Mouse (Mus musculus) frontal cortex, adult (tissue): ENCODE results near the gene 2310022B05Rik.
A peak's percentile ranks its signal among the peaks of the same experiment; 100 is the strongest.

Experiments
- ATAC-seq: cut with Nextera tagmentation; 2 replicates; pipeline ENCODE4 v1.9.2; 2017; ENCODE audit warnings: mild to moderate bottlenecking, moderate library complexity, mixed read lengths; ENCODE audit not compliant: low TSS enrichment

The 2310022B05Rik gene

DNA sequence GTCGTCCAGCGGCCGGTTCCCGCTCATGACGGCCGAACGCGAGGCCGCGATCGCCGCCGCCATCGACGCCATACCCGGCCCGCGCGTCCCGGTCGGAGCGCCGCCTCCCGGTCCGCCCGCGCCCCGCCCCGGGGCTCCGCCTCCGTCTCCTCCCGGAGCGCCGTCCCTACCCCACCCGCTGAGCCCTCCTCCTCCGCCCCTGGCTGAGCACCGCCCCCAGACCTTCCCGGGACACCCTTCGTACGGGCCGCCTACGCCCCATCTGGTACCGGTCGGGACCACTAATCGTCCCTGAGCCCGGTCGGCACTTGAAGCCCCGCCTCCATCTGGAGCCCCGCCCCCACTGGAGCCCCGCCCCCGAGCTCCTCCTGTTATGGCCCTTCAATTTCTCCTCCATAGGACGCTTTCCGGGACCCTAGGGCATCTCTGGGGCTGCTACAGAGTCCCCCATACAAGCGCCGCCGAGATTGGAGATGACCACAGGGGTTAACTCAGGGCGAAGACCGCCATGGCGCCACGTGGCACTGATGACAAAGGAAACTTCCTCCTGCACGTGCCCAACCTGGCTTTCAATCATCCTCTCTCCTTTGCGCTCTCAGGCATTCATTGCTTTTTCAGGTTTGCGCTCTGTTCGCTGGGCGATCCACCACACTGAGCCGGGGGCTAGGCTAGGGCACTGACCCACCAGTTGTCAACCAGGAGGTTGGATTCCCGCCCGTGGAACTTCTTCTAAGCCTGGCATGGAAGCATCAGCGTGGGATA, at the start of gene 2310022B05Rik:
TSS of gene 2310022B05Rik (minus strand) at position 258 of the 762 bp plus-strand sequence.
- peak; percentile 58 for ATAC-seq

DNA sequence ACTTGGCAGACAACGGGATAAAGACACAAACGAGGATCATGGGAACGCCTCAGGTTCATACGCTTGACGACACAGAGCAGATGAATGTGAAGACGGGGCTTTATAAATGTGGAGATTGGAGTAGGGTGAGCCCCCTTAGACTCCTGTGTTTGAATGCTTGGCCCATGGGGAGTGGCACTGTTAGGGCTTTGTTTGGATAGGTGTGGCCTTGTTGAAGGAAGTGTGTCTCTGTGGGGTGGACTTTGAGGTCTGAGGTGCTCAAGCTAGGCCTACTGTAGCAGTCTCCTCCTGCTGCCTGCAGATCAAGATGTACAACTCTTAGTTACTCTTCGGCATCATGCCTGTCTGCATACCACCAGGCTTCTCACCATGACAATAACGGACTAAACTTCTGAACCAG, 42.7 kb upstream of the 2310022B05Rik start:
- ATAC-seq: no peak

DNA sequence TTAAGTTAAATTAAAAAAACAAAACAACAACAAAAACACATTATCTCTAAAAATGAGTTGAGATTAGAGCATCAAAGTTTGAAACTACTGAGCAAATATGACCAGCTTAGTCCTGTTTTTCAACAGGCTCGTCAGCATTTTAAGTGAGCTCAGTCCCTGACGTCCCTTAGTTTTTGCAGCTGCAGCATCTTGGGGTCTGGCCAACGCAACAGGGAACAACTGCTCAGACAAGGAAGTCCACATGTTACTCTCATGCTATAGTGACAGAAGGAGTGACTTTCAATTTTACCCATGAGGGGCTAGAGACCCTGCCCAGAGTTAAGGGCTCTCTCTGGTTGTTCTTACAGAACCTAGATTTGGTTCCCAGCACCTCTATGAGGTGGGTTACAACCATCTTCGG, 41.2 kb upstream of the 2310022B05Rik start:
- ATAC-seq: no peak

DNA sequence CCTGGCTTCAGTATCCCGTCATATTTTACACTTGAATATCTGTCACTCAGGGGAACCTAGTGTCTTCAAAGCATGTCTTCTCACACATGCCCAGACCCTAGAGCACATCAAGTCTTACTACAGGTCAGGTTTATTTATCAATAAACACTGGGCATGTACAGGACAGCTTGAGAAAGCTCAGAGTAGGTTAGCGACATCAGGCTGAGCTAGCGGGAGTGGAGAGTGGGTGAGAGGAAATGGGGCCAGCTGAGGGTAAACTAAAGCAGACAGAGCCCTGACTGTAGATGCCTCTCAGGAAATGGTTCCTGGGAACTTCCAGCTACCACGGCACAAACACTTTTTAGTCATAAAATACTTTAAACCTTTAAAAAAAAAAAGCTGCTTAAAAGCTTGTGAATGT, 40.4 kb upstream of the 2310022B05Rik start:
- ATAC-seq: no peak

DNA sequence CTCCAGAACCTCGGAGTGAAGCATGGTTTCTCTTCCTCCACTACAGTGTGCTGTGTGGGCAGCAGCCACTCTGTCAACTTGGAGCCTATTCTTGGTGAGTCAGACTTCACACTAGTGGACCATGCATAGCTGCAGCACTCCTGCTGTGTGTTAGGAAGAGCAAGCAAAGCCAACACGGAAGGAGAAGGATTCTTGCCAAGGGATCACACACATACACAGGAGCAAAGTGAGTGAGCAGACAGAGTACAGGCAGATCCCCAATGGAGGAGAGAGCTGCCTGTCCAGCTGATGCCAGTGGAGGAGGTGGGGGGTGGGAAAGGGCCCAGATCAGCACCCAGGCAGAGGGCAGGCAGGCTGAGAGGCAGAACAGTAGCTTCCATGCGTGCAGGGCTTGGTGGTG, 39.0 kb upstream of the 2310022B05Rik start:
- peak; percentile 91 for ATAC-seq

DNA sequence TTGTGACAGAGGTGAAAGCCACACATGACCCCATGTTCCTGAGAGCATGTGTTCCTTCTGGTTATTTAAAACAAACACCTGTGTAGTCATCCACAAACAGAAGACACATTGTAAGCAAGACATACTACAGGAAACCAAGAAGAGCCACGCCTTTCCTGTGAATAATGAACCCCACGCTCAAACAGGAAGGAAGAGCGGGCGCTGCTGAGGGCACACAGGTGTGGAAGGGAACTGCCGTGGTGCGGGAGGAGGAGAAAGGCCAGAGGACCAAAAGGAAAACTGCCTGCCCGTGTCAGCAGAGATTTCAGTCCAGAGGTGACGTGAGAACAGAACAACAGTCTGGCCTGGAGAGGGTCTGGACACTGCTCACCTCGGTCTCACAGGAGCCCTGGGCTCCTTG, 37.9 kb upstream of the 2310022B05Rik start:
- no peak for ATAC-seq

DNA sequence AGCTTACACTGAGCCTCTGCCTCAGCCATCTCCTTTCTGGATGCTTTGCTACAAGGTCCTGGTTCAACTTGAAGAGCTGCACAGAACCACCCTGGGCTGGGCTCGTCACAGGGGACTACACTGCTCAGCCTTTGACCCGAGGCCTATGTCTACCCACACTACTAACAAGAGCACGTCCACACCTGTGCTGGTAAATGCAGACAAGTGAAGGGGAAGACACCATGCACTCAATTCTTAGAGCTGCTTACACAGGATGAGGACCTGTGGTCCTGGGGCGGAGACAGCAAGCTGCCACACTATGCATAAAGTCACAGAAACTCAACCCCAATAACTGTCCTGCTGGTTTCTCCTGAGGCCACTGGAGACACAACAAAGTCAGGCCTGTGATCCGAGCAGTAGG, 37.1 kb upstream of the 2310022B05Rik start:
- no peak for ATAC-seq

DNA sequence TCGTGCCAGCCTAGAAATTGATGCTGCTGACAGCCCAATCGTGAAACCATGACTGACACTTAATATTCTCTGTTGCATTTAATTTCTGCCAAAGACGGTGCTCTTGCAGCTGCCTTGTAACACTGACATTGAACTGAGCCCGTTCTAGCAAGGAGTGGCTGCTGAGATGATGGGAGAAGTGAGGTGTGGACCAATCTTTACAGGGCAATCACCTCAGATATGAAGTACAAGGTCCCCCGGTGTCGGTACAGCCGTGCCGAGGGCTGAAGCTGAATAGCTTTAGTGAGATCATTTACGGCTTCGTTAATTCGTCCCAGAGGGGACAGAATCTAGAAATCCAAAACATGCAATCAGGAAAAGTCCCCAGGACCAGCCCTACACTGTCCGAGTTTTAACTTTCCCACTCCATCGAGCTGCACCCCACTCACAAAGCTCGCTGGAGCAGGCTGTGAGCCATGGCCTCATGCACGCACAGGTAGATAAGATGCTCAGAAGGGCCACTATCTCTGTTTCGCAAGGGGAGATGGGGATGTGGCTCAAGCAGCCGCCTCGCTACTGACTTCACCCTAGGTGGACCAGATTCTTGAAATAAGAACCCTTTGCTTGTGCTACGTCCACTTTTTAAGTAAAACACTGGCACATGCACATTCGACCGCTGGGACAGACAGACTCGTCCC, 32.4 kb upstream of the 2310022B05Rik start:
- ATAC-seq: no peak

DNA sequence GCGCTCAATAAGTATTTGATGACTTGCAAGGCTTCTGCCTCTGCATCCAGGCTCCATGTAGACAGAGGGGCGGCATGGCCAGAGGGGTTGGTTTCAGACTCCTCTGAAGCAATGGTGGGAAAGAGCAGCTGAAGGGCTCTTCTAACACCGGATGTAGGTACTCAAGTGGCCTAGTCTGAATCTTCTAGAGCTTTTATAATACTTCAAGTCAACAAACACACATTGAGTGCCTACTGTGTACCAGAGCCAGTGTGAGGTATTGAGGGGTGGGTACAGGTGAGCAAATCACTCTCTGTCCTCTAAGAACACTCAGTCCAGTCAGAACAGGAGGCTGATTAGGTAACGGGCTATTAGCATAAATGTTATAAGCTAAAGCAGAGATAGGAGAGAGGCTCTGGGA, 28.5 kb upstream of the 2310022B05Rik start:
- no peak for ATAC-seq

DNA sequence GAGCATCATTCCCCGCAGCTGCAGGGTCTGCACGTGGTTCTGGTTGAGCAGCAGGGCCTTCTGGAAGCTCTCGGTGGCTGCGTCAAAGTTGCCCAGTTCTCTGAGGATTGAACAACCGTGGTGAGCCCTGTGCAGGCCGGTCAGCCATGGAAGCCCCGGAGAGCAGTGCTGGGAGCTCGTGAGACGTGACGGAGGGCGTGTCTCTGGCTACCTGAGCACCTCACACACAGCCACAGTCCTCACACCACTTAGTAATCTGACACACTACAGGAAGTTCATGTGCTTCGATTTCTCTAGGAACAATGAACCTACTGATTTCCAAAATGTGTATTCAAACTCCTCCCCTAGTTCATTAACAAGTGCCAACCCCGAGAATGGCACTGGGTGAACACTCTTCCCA, 25.7 kb upstream of the 2310022B05Rik start:
- ATAC-seq: no peak

DNA sequence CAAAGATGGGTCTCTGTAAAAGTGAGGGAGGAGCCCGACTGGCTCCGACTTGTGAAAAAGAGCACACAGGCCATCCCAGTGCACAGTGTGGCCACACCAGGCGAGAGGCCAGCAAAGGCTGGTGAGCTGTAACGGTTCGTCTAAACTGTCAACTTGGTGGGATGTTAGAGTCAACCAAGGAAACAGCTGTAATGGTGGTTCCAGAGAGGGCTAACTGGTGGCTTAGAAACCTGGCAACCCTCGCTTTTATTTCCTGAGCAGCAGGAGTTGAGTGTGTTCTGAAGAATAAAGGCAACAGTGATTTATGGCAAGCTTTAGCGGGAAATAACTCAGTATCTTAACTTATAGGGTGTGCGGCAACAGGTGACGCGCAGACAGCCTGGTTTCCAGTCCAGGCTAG, 19.0 kb upstream of the 2310022B05Rik start:
- no peak for ATAC-seq

DNA sequence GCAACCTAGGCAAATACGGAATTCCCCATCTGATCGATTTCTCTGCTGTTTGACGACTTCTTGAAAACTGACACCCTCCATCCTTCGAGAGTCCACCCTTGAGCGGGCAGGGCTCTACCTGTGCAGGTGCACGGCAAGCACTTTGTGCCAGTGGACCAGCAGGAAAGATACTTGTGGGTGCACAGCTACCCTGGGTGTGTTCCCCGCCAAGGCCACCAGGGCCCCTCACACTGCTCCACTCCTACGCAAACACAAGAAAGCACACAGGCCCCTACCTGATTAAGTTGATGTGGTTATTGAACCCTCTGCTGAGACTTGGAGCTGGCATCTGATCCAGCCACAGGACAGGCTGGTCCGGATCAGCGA, 18.6 kb upstream of the 2310022B05Rik start:
- no peak for ATAC-seq

DNA sequence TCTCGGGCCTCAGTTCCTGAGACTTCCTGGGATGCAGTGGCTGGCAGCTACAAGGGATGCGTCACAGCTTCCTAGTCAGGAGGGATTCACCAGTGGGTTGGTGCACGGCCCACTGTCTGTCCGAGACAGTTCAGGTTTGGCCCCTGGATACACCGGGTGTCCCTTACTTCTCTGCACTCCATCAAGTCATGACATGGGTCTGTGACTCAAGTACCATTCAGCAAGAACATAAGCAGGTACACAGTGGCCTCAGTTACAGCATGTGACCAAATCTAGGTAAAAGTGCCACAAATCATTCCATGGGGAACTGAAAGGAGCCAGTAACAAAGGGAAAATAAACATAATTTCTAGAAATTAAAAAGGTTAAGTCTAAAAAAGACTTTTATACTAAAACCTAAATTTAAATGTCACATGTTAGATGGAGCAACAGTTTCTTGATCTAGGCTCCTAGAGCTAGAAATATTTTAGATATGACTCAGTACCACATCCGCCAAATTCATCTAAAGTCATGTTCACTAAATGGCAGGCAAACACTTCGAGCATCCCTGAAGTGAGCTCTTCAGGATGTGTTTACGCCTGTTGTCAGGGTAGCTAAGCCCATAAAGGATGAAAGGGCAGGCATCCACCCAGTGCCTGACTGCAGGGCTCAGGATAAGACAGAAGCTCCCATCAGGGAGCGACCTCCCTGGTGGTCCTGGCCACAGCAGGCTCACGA, 18.1 kb upstream of the 2310022B05Rik start:
- ATAC-seq: no peak

DNA sequence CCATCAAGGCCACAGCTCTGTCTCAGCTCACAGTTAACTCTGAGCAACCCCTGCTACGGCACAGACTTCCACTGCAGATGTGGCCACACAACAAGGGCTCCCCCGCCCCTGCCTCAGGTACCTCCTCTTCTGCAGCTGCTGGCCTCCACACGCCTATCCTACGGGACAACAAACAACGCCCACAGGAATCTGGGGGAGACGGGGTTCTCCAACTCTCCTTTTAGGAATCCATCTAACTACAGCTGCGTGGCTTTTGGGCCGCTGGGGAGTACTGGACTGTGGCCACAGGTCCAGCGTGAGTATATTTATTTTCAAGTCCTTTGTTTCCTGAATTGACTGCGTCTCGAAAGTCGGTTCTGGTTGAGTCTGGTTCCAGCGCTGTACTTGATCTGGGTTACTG, 15.1 kb upstream of the 2310022B05Rik start:
- ATAC-seq: no peak

DNA sequence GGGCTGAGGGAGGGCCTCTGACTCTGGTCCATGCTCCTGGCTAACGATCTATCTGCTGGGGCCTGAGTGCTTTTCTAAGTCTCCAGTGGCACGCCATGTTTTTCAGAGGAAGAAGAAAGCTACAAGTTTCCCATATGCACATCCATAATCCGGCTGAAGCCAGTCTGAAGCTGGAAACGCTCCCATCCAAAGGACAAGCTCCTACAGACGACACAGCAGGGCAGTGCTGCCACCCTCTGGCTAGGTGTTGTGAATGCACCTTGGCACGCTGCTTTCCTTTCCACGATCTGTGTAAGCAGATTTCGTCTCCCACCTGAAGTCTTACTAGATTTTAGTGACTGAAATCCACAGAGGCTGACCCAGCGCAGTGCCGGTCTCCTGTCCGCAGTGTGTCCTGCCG, 14.3 kb upstream of the 2310022B05Rik start:
- ATAC-seq: peak; percentile 84

DNA sequence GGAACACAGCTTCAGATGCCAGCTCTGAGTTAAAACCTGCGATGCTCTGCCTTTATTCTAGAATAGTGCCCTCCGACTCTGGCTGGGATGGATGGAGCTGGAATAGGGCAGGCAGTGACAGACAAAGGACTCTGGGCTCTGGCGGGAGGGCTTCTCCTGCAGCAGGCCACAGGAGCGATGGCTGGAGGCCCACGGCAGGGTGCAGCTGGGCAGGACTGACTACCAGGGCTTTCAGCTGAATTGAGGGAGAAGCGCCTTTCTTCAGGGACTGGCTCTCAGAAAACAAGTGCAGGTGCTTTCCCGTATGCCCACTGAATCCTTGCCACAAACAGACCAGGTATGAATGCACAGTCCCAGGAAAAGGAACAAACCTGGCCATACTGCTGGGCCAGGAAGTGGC, 13.9 kb upstream of the 2310022B05Rik start:
- ATAC-seq: no peak

DNA sequence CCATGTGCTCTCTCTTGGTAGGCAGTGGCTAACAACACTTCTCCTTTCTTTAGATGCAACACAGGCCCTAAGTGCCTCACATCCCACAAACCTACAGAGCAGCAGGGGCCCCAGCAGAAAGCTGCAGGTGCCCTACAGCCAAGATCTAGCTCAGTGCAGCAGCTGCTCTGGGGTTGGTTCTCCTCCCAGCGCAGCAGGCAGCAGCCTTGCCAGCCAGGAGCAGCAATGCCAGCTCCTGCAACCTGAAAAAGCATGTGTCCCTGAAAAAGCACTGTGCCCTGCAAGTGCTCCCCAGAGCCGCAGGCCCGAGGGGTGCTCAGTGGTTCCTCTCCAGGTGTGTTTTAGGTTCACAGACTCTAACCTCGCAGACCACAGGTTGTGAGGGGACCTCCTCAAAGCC, 13.5 kb upstream of the 2310022B05Rik start:
- peak; percentile 36; the same call in 1 of the 2 replicates for ATAC-seq

DNA sequence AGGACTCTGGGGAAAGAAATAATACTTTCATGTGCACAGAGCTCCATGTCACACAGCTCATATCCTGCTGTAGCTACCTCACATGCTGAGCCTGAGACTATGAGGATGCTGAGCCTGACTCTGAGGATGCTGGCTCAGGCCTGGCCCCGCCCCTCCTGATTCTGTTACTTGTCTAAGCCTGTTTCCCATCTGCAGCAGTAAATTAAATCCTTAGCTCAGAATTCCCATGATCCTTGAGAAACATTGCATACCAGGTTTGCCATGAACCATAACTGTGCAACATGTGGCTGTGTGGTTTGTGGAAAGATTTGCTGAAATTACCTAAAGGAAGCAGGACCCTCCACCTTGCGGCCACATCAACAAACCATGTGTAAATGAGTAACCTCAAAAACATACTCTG, 9.2 kb upstream of the 2310022B05Rik start:
- ATAC-seq: no peak

DNA sequence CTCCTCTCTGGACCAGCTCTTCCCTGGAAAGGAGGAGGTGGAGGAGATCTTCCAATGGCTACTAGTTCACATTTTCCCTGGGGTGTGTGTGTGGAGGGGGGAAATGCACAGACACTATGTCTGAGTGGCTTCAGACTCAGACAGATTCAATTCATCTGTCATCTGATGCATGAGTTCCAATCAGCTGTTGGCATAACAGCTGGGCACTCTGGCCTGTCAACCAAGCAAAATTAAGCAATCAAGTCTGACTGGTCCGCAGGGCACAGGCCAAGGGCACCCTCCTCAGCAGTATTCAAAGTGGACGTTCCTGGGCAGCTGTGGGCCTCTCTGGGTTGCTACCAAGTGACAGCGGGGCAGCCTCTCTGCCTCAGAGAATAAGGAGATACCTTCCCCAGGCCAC, 5.6 kb upstream of the 2310022B05Rik start:
- ATAC-seq: no peak

DNA sequence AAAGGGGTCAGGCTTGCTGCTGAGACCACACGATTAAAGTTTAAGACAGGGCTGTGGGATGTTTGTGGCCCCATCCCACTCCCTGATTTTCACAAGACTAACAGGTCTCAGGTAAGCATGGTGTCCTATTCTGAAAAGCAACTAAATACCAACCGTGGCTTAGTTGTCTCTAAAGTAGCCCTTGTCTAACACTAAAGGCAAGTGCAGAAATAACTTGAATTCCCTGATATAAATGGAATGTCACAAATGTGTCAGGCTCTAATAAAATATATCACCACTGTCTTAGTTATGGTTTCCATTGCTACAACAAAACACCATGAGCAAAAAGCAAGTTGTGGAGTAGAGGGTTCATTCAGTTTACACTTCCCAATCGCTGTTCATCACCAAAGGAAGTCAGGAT, 1.2 kb upstream of the 2310022B05Rik start:
- ATAC-seq: no peak

DNA sequence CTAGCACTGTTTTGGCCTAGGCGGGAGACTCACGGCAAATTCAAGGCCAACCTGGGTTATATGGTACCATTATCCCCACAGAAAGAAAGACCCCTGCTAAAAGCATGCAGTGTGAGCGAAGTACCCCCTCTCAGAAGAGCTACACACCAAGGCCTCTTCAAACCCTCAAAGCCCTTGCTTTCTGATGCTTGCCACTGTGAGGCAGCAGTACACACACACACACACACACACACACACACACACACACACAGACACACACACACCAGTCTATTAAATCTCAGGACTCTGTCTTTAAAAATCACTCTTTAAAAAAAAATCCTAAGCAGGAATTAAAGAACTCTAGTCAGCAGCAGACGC, 683 bp upstream of the 2310022B05Rik start:
- ATAC-seq: no peak

DNA sequence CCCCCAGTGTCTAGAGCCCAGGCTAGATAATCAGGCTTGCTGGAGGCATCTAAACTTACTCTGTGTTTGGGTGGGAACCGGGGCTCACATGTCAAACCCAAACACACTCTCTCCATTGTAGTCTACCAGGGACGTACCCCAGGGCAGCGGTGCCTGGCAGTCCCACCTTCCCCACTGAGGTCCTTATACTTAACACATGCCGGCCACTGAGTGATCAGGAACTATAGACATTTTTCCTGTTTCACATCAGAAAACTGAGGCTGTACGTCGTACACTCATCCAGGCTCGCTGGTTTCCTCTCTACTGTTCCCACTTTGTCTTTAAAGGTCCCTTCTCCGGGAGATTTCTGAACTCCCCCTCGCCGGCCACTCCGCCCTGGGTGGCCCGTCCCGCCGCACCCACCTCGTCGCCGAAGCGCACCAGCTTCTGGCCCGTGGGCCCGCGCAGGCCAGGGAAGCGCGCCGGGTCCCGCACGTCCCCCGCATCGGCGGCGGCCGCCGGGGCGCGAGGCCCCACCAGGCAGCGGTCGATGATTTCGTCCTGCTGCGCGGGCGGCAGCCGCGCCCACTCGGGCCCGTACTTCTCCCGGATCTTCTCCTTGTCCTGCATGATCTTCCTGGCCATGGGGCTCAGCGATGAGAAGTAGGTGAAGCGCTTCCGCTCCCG, 590 bp downstream of the 2310022B05Rik start:
- ATAC-seq: peak; percentile 2; the same call in 1 of the 2 replicates
